Mouse (Mus musculus): ENCODE measurements around the gene Pqbp1.
"Not testable (repeated sequence)": the region's sequence is repeated elsewhere in the genome, so short reads cannot be mapped to it uniquely, and the experiment has no call there.

Pqbp1 gene

GRCm38 (mm10) chrX:7898880-7899874 is at the start of gene Pqbp1, which contains the start of gene Timm17b:
Pqbp1 (minus strand) TSS chrX:7899269.
Timm17b (plus strand) TSS chrX:7899357.
- DNase-seq: peak; percentile 92 to 94

DNA sequence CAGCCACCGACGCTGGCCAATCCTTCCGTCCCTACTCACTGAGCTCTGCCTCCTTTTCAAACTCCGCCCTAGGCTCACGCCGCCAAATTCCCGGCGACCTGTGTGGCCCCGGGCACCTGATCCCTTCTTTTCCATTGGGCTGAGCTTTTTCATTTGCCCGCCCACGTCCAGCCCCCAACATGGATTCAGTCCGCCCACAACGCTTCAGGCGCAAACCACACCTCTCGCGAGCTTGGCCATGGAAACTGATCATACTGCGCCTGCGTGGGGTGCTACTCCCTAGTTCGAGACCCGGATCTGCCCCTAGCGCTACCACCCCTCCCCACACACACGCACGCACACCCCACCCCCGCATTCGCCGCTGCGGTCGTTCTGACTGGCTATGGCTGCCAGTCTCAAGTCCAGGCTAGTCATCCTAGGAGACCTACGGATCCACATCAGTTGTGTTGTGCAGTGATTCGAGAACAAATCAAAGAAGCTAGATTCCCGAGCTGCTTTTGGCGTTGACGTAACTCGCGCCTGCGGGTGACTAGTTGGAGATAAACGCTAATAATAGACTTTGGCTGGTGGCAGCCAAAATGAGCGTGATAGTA is 48.9 kb upstream of the Pqbp1 start:
- peak; percentile 97 for DNase-seq

DNA sequence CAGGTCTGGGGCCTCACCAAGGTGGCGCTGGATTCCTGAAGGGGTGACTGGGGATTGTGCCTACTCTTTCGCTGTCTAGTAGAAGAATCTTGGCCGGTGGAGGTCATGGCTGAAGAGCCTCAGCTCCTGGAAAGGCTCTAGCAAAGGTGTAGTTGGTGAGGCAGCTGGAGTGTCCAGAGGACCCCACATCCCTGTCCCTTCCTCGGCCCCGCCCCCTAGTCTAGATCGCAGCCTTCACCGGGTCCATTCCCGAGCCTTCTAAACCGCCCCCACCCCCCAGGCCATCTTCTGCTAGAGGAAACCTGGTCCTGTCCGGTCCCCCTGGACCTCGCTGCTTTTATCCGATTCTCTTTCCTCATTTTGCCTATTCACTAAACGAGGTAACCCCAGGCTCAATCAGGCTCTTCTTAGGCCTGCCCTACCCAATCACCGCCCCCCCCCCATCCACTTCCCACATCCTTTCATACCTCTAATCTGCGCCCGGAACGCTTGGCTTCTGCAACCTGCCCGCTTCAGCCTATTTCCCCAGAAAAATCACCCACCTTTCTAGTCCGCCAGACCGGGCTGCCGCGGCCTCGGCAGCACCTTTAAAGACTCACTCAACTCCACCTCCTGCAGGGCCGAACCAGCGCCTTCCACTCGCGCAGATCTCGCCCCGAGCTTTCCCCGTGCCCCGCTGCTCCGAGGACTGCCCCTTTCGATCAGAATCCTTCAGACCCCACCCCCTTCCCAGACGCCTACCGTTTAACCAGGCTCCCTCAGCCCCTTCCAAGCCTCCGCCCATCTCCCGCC is 48.2 kb upstream of the Pqbp1 start, which contains the start of gene Hdac6:
Hdac6 (minus strand) TSS at position 782 of the 792 bp plus-strand sequence.
- DNase-seq: no peak

GRCm38 (mm10) chrX:7945618-7946017 is 46.5 kb upstream of the Pqbp1 start:
- no peak for DNase-seq

DNA sequence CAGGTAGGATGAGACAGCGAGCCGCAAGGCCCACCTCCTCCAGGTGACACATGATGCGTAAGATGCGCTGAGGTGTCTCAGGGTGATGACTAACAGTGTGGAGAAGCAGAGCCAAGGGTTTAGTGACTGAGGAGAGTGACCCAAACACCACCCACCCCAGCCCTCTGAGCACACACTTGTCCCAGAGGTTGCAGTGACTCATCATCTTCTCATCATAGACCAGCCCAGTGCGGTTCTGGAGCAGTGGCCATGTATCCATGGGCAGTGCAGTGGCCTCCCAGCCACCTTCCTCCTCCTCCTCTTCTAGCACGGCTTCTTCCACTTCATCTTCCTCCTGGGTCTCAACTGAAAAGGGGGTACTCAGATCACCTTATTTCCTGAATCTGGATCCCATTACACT is 38.6 kb upstream of the Pqbp1 start:
- no peak for DNase-seq

- DNase-seq: no peak
Measured at GRCm38 (mm10) chrX:7936874-7937273, 37.8 kb upstream of the Pqbp1 start.

DNA sequence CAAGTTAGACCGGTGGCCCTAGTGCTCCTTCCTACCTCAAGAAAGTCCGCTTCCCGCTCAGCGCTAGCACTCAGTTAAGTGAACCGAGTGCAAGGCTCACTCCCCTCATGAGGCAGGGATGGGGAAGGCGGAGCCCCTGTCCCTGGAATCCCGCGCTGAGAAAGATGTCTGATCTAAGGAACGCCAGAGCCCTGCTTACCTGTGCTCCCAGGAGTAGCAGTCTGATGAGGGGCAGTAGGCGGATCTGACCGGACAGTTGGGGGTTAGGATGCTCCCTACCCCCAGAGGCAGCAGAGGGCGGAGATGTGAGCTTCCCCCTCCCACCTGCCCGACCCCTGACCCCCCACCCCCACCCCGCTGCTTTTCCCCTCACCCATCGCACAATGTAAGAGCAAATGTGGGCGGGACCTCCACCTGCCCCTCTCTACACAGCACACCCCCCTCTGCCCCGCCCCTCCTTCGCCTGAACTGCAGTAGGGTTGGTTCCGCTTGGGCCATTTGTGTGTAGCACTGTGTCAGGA is 29.3 kb upstream of the Pqbp1 start, which contains the start of gene Eras:
Eras (minus strand) TSS at position 338 of the 521 bp plus-strand sequence.
- no peak for DNase-seq

DNA sequence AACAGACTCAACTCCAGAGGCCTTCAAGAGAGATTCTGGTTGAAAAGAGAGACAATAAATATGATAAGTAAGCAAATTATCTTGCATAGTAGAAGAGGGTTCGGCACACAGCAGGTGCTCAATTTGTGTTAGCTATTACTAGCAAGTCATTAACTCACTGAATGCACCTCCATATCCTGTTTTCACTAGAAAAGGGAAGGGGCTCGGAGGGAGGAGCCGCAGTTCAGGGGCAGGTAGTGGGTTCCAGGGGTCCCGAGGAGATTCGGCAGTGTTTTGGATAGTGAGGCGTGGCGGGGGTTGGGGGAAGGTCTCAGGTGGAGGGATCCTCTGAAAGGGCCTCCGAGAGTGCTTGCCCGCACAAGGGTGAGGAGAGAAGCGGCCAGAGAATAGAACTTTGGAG is 28.0 kb upstream of the Pqbp1 start:
- DNase-seq: no peak

- no peak for DNase-seq
Measured at GRCm38 (mm10) chrX:7926266-7926665, 27.2 kb upstream of the Pqbp1 start.

DNA sequence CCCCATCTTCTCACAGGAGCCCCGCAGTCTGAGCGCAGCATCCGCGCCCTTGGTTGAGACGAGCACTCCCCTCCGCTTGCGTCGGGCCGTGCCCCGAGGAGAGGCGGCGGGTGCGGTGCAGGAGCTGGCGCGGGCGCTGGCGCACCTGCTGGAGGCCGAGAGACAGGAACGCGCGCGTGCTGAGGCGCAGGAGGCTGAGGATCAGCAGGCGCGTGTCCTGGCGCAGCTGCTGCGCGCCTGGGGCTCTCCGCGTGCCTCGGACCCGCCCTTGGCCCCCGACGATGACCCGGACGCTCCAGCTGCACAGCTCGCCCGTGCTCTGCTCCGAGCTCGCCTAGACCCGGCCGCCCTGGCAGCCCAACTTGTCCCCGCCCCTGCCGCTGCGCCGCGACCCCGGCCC is 23.0 kb upstream of the Pqbp1 start:
- DNase-seq: no peak

DNA sequence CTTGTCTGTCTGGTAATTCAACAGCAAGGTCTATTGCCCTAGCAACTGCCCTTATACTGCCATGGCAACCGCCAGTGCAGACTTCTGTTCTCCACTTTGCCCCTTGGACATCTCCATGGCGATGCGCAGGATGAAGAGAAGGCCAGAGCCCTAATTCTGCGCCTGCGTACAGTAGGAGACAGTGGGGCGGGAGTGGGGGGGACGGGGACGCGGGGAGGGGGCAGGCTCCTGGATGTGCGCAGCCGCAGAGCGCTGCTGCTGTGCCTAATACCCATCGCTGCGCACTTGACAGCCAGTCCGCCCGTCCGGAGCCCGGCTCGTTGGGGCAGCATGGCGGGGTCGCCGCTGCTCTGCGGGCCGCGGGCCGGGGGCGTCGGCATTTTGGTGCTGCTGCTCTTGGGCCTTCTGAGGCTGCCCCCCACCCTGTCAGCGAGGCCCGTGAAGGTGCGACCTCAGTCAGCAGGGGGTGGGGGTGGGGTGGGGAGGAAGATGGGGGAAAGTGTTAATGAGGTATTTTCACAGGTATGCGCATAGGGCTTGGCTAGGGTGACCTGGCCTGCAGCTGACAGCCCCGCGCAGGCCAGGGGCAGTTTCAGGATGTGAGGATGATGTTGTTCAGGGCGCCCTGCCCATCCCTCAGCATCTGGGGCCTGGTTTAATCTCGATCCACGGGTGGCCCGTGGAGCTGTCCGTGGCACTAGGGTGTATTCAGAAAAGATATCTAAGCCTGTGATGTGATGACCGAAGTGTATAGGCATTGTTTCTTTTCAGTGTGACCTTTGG is 20.7 kb upstream of the Pqbp1 start, which contains the start of gene Pcsk1n:
Pcsk1n (plus strand) TSS at position 222 of the 783 bp plus-strand sequence.
- no peak for DNase-seq

DNA sequence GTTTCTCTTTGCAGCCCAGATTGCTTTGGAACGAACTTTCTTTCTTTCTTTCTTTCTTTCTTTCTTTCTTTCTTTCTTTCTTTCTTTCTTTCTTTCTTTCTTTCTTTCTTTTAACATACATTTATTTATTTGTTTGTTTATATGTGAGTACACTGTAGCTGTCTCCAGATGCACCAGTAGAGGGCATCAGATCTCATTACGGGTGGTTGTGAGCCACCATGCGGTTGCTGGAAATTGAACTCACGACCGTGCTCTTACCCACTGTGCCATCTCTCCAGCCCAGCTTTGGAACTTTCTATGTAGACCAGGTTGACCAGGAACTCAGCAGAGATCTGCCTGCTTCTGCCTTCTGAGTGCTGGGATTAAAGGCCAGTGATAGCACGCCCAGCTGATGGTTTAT is 18.9 kb upstream of the Pqbp1 start:
- DNase-seq: not testable (repeated sequence)

- peak in 1 of 2 experiments; percentile 45 for DNase-seq
Measured at GRCm38 (mm10) chrX:7915669-7916068, 16.6 kb upstream of the Pqbp1 start.

- DNase-seq: no peak
Measured at GRCm38 (mm10) chrX:7910473-7910872, 11.4 kb upstream of the Pqbp1 start.

GRCm38 (mm10) chrX:7909242-7909641 is 10.2 kb upstream of the Pqbp1 start, which contains the start of gene Gm10490:
Gm10490 (plus strand) TSS chrX:7909542.
- not testable (repeated sequence) for DNase-seq

- DNase-seq: no peak
Measured at GRCm38 (mm10) chrX:7907735-7908134, 8.7 kb upstream of the Pqbp1 start, which contains the start of gene Gm10491. Gm10491 (minus strand) TSS chrX:7907835.

DNA sequence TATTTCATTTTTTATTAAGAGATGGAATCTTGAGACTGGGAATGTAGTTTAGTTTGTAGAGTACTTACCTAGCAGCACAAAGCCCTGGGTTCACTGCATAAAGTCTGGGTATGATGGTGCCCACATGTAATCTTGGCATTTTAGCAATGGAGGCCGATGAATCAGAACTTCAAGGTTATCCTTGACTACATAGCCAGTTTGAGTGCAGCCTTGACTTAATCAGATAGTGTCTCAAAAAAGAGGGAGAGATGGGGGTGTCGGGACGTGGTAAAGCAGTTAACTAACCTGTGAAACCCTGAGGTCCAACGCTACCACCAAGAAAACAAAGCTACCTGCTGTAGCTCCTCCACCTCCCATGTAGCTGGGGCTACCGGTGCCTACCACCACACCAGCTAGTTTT is 5.4 kb upstream of the Pqbp1 start:
- no peak for DNase-seq

DNA sequence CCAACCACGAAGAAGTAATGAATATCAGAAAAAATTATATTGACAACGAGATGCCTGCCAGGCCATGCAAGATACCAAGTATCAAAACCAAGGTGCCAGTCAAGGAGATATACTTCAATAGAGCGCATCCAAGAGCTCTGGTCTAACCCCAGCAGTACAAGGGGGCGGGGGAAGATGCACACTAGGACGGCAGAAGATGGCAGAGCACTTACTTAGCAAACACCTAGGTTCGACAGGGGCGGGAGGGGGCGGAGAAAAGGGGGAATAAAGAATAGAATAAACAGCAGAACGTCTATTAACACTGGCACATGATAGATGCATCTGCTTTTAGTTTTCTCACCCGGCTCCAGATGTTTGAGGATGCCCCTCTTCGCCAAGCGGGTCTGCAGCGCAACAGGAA is 858 bp downstream of the Pqbp1 start:
- no peak for DNase-seq

- DNase-seq: peak; percentile 91 to 94
Measured at GRCm38 (mm10) chrX:7883841-7884567, 15.1 kb downstream of the Pqbp1 start, which contains the start of gene Slc35a2. Slc35a2 (plus strand) TSS chrX:7884028.

GRCm38 (mm10) chrX:7879819-7880218 is 19.2 kb downstream of the Pqbp1 start:
- DNase-seq: peak; percentile 56 to 70

DNA sequence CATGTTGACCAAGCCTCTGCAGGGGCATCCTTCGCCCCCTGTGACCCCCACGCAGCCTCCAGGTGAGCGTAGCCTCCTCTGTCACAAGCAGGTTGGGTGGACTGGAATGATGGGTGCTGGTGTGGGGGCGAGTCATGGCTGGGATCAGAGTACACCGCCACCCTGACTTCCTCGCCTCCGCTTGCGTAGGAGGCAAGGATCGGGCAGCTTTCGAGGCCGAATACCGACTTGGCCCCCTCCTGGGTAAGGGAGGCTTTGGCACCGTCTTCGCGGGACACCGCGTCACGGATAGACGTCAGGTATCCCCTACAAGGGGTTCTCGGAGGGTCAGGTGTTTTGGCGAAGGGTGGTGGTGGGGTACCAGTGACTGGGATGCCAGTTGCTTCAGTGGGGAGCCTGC is 20.6 kb downstream of the Pqbp1 start:
- peak in 1 of 2 experiments; percentile 16 for DNase-seq
